Mouse (Mus musculus) kidney, embryonic 14.5 days (tissue): ENCODE data around the gene Hfe2. TPM values are rescaled to one million over a fixed set of nuclear protein-coding genes. Genes with fewer than 3 reads are reported as not detected.

Experiments
- ATAC-seq: fragments of 200-750 bp; cut with Nextera tagmentation; 2 replicates; pipeline ENCODE4 v1.8.0; 2017; ENCODE audit warnings: moderate number of reproducible peaks, mild to moderate bottlenecking, moderate TSS enrichment, moderate library complexity; ENCODE audit not compliant: low FRiP score, low TSS enrichment
- H3K27ac ChIP-seq: fragments of 300-500 bp; sonication (generic); 2 replicates; pipeline ENCODE4 v1.5.1; 2014; ENCODE audit warnings: low read depth, mild to moderate bottlenecking, low read length, moderate library complexity, mixed read lengths
- H3K27me3 ChIP-seq: fragments of 300-500 bp; sonication (generic); 2 replicates; pipeline ENCODE4 v1.6.1; 2014; ENCODE audit warnings: mild to moderate bottlenecking, low read length; ENCODE audit not compliant: control insufficient read depth, insufficient read depth
- H3K36me3 ChIP-seq: fragments of 300-500 bp; sonication (generic); 2 replicates; pipeline ENCODE4 v1.6.1; 2014; ENCODE audit warnings: low read length, mixed read lengths; ENCODE audit not compliant: control insufficient read depth, insufficient read depth
- H3K4me1 ChIP-seq: fragments of 300-500 bp; sonication (generic); 2 replicates; pipeline ENCODE4 v1.6.1; 2014; ENCODE audit warnings: low read length, mixed read lengths; ENCODE audit not compliant: control insufficient read depth, insufficient read depth
- H3K4me2 ChIP-seq: fragments of 300-500 bp; sonication (generic); replicated peaks from 2 replicates; pipeline ENCODE4 v1.6.1; 2014; ENCODE audit warnings: low read depth, mild to moderate bottlenecking, low read length
- H3K4me3 ChIP-seq: fragments of 300-500 bp; sonication (generic); 2 replicates; pipeline ENCODE4 v1.5.1; 2014; ENCODE audit warnings: mild to moderate bottlenecking, low read length
- H3K9ac ChIP-seq: fragments of 300-500 bp; sonication (generic); 2 replicates; pipeline ENCODE4 v1.6.1; 2014; ENCODE audit warnings: low read depth, mild to moderate bottlenecking, low read length, moderate library complexity
- H3K9me3 ChIP-seq: fragments of 300-500 bp; sonication (generic); 2 replicates; pipeline ENCODE4 v1.6.1; 2016; ENCODE audit warnings: low read length; ENCODE audit not compliant: control insufficient read depth
- WGBS: fragments of 180-500 bp; shearing (Covaris S2); extraction: QIAGEN DNeasy Blood & Tissue Kit; methylation state at CpG from one replicate; pipeline ENCODE4 v1.1.7; 2014; 5-methylcytosine and 5-hydroxymethylcytosine counted together
- polyA plus RNA-seq: library from polyadenylated mRNA; unstranded; fragments of >200 nt; fragmentation: Nextera tagmentation; extraction: Ambion mirVana; gene quantifications from 2 replicates; pipeline ENCODE4 v1.2.1, GENCODE M21; 2014

Gene Hfe2
- polyA plus RNA-seq, 1 experiment from 2014 or later = 0.20 TPM

- Histone ChIP-seq H3K27ac (peak overlapping the region; percentile 93), H3K9me3 (no peaks in the 10 kb centered on the region), H3K4me2 (peak overlapping the region; percentile 81), H3K9ac (peak overlapping the region; percentile 73), H3K36me3 (peaks cover 24% of the 10 kb centered on the region), H3K4me3 (peak overlapping the region; percentile 79), H3K27me3 (no peaks in the 10 kb centered on the region), H3K4me1 (peaks cover 41% of the 10 kb centered on the region)
- no peak for ATAC-seq
- WGBS = 6% methylated on average over 22 of the region's 22 CpGs
These were observed 32.0 kb downstream of the Hfe2 start for GRCm38 (mm10) chr3:96556651-96557635.

GRCm38 (mm10) chr3:96557694-96558093 lies 32.7 kb downstream of the Hfe2 start, which contains the start of gene Txnip:
TSS of gene Txnip (plus strand) at chr3:96557957.
- Histone ChIP-seq H3K9ac (peak within 1 kb of the TSS; percentile 86), H3K36me3 (peaks cover 24% of the 10 kb centered on the region), H3K27me3 (no peaks in the 10 kb centered on the region), H3K9me3 (no peaks in the 10 kb centered on the region), H3K4me1 (peaks cover 44% of the 10 kb centered on the region), H3K27ac (peak within 1 kb of the TSS; percentile 93), H3K4me3 (peak within 1 kb of the TSS; percentile 79), H3K4me2 (peak within 1 kb of the TSS; percentile 81)
- ATAC-seq = peak; percentile 99
- under 1% methylated on average over 26 of the region's 26 CpGs for WGBS

- under 1% methylated on average over 17 of the region's 17 CpGs for WGBS
- Histone ChIP-seq H3K9me3 (no peaks in the 10 kb centered on the region), H3K4me3 (peak overlapping the region; percentile 79), H3K9ac (peak overlapping the region; percentile 86), H3K36me3 (peaks cover 24% of the 10 kb centered on the region), H3K27me3 (no peaks in the 10 kb centered on the region), H3K4me1 (peaks cover 44% of the 10 kb centered on the region), H3K4me2 (peak overlapping the region; percentile 81), H3K27ac (peak overlapping the region; percentile 78)
- ATAC-seq = no peak
These were observed 33.2 kb downstream of the Hfe2 start for GRCm38 (mm10) chr3:96558159-96558558.

- Histone ChIP-seq H3K9me3 (no peaks in the 10 kb centered on the region), H3K4me3 (peak overlapping the region; percentile 79), H3K4me2 (peak overlapping the region; percentile 81), H3K9ac (peak overlapping the region; percentile 86), H3K36me3 (peaks cover 24% of the 10 kb centered on the region), H3K4me1 (peaks cover 44% of the 10 kb centered on the region), H3K27ac (peak overlapping the region; percentile 78; the same call in 1 of the 2 replicates), H3K27me3 (no peaks in the 10 kb centered on the region)
- ATAC-seq = no peak
- WGBS = 26% methylated on average over 10 of the region's 10 CpGs
These were observed 33.8 kb downstream of the Hfe2 start for GRCm38 (mm10) chr3:96558668-96559196.

GRCm38 (mm10) chr3:96559398-96559910 lies 34.5 kb downstream of the Hfe2 start:
- peaks cover 48% of the 10 kb centered on the region for H3K4me1 ChIP-seq
- no peak overlapping the region; the same call in 1 of the 2 replicates for H3K27ac ChIP-seq
- peak overlapping the region; percentile 79 for H3K4me3 ChIP-seq
- WGBS = 73% methylated on average over 12 of the region's 12 CpGs
- no peaks in the 10 kb centered on the region for H3K27me3 ChIP-seq
- no peaks in the 10 kb centered on the region for H3K9me3 ChIP-seq
- peak overlapping the region; percentile 81 for H3K4me2 ChIP-seq
- ATAC-seq = no peak
- H3K9ac ChIP-seq = peak overlapping the region; percentile 86
- peaks cover 24% of the 10 kb centered on the region for H3K36me3 ChIP-seq

GRCm38 (mm10) chr3:96559911-96560850 lies 35.2 kb downstream of the Hfe2 start:
- no peak for ATAC-seq
- Histone ChIP-seq H3K4me3 (peak overlapping the region; percentile 79), H3K27ac (peak overlapping the region; percentile 26; the same call in 1 of the 2 replicates), H3K36me3 (peaks cover 24% of the 10 kb centered on the region), H3K9ac (peak overlapping the region; percentile 86), H3K4me2 (peak overlapping the region; percentile 81), H3K27me3 (no peaks in the 10 kb centered on the region), H3K9me3 (no peaks in the 10 kb centered on the region), H3K4me1 (peaks cover 50% of the 10 kb centered on the region)
- 78% methylated on average over 23 of the region's 23 CpGs for WGBS

GRCm38 (mm10) chr3:96560881-96561668 lies 36.1 kb downstream of the Hfe2 start:
- H3K27ac ChIP-seq = peak overlapping the region; percentile 71; the same call in 1 of the 2 replicates
- peaks cover 48% of the 10 kb centered on the region for H3K4me1 ChIP-seq
- no peaks in the 10 kb centered on the region for H3K27me3 ChIP-seq
- H3K4me2 ChIP-seq = peak overlapping the region; percentile 81
- H3K36me3 ChIP-seq = peaks cover 24% of the 10 kb centered on the region
- 80% methylated on average over 9 of the region's 9 CpGs for WGBS
- H3K4me3 ChIP-seq = peak overlapping the region; percentile 79
- H3K9me3 ChIP-seq = no peaks in the 10 kb centered on the region
- no peak for ATAC-seq
- H3K9ac ChIP-seq = peak overlapping the region; percentile 86
